Mouse (Mus musculus) heart, embryonic 15.5 days (tissue): ENCODE measurements around the gene Cercam. TPM values are rescaled to one million over a fixed set of nuclear protein-coding genes. Genes with fewer than 3 reads are reported as not detected.

Experiments
- ATAC-seq: fragments of 200-750 bp; cut with Nextera tagmentation; replicated peaks from 2 replicates; pipeline ENCODE4 v1.8.0; 2017; ENCODE audit warnings: low read depth, moderate TSS enrichment; ENCODE audit not compliant: insufficient number of reproducible peaks, insufficient read depth, low FRiP score
- H3K27ac ChIP-seq: fragments of 300-500 bp; sonication (generic); 2 replicates; pipeline ENCODE4 v1.5.1; 2015; ENCODE audit warnings: mild to moderate bottlenecking, inconsistent platforms
- H3K27me3 ChIP-seq: fragments of 300-500 bp; sonication (generic); 2 replicates; pipeline ENCODE4 v1.6.1; 2015; ENCODE audit warnings: inconsistent platforms
- H3K36me3 ChIP-seq: fragments of 300-500 bp; sonication (generic); 2 replicates; pipeline ENCODE4 v1.6.1; 2015; ENCODE audit warnings: mild to moderate bottlenecking, inconsistent platforms
- H3K4me1 ChIP-seq: fragments of 300-500 bp; sonication (generic); replicated peaks from 2 replicates; pipeline ENCODE4 v1.6.1; 2015; ENCODE audit warnings: inconsistent platforms
- H3K4me2 ChIP-seq: fragments of 300-500 bp; sonication (generic); 2 replicates; pipeline ENCODE4 v1.6.1; 2015; ENCODE audit warnings: inconsistent platforms, mild to moderate bottlenecking, moderate library complexity
- H3K4me3 ChIP-seq: fragments of 300-500 bp; sonication (generic); 2 replicates; pipeline ENCODE4 v1.5.1; 2015; ENCODE audit warnings: mild to moderate bottlenecking, inconsistent platforms
- H3K9ac ChIP-seq: fragments of 300-500 bp; sonication (generic); 2 replicates; pipeline ENCODE4 v1.6.1; 2015; ENCODE audit warnings: mild to moderate bottlenecking, inconsistent platforms
- H3K9me3 ChIP-seq: fragments of 300-500 bp; sonication (generic); replicated peaks from 2 replicates; pipeline ENCODE4 v1.6.1; 2016; ENCODE audit warnings: inconsistent platforms
- WGBS: fragments of 180-500 bp; shearing (Covaris S2); methylation state at CpG from one replicate; pipeline ENCODE4 v1.1.7; 2015; ENCODE audit warnings: mixed read lengths; 5-methylcytosine and 5-hydroxymethylcytosine counted together
- polyA plus RNA-seq: library from polyadenylated mRNA; unstranded; fragments of >200 nt; fragmentation: Nextera tagmentation; extraction: Ambion mirVana; gene quantifications from 2 replicates; pipeline ENCODE4 v1.2.1, GENCODE M21; 2015

Gene Cercam
- 17.9 and 24.4 TPM in 2 replicates for polyA plus RNA-seq

DNA sequence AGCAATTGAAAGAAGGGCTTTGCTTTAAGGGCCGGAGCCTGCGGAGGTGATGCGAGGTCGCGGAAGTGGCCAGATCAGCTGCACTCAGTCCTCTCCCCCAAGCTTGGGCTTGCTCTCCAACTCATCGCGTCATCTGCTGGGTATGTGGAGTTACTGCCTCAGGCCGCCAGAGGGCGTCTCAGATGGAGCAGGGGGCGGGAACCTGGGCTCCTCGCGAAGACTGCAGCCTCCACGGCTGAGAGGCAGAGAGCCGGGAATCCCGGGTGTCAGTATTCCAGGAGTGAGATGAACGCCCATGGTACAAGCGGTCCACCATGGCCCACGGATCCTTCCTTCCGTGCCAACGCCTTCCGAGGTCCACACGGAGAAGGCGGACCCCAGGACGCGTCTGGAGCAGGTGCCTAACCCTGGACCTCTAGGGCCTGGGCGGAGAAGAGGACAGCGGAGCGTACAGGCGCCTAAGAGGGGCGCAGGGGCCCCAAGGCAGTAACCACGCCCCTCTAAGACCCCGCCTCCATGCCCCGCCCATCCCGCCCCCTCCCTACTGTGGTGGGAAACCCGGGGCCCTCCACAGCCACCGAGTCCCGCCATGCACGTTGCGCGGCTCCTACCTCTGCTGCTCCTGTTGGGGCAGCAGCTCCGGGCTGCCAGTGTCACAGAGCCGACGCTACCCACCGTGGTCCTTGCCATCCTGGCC is at the start of gene Cercam:
Cercam (plus strand) TSS at position 216 of the 697 bp plus-strand sequence.
- H3K4me2 ChIP-seq = peak within 1 kb of the TSS; percentile 98
- ATAC-seq = peak; percentile 85
- no peaks in the 10 kb centered on the region for H3K9me3 ChIP-seq
- H3K27me3 ChIP-seq = 0 out of 2 replicates have a peak, but pooled peaks cover 3% of the 10 kb centered on the region
- WGBS = under 1% methylated on average over 44 of the region's 44 CpGs
- H3K9ac ChIP-seq = peak within 1 kb of the TSS; percentile 70
- H3K36me3 ChIP-seq = 0 out of 2 replicates have a peak, but pooled peaks cover 5% of the 10 kb centered on the region
- H3K27ac ChIP-seq = peak within 1 kb of the TSS; percentile 85
- peak within 1 kb of the TSS; percentile 64 for H3K4me3 ChIP-seq
- peaks cover 23% of the 10 kb centered on the region for H3K4me1 ChIP-seq

DNA sequence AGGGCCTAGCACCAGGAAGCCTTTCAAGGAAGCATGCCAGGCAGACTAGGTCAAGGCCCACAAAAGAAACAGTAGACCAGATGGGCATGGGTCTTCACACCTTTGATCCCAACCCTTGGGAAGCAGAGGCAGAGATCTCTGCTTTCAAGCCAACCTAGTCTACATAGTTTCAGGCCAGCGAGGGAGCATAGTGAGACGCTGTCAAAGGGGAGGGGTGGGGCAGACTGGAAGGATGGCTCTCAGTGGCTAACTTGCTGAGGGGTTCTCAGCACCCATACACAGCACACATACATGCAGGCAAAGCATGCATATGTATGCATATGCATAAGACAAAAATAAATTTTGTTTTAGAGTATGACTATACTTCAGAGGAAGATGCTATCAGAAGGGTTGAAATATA is 49.6 kb upstream of the Cercam start:
- Histone ChIP-seq H3K9ac (no peak overlapping the region), H3K27me3 (no peaks in the 10 kb centered on the region), H3K27ac (no peak overlapping the region), H3K4me2 (peak overlapping the region; percentile 87), H3K9me3 (no peaks in the 10 kb centered on the region), H3K36me3 (peaks cover 9% of the 10 kb centered on the region; the same call in 1 of the 2 replicates), H3K4me1 (peaks cover 18% of the 10 kb centered on the region), H3K4me3 (no peak overlapping the region)
- 29% methylated on average over 2 of the region's 2 CpGs for WGBS
- no peak for ATAC-seq

DNA sequence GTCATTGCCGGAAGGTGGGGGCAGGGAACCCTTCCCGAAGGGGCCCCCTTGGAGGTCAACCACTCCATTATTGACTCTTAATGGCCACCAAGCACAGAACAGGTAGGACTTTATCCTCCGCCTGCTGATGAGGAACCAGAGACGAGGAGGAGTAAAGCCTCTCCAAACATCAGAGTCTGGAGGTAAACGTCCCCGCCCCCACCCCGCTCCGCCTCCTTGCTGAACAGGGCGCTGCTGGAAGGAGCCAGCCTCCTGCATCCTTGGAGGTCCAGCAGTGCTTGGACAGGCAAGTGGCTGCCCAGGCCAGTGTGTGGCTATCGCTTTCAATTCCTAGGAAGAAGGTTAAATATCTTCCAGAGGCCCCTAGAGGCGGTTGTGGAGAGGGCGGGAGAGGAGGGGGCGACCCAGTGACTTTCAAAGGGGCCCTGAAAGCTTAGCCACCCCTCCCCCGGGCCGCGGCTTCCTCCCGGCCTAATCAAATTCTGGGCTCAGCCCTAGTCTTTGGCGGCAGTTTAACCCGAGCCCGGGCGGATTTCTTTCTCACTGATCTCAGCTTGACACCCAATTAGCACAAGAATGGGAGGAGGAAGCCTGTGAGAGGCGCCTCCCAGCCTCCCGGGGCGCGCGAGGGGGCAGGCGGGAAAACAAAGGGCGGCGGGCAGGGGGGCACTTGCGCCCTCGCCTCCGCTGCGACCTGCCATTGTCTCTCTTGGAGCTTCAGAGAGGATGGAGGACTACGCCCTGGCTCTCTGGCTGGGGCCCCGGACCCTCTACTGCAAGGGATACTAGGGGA is 48.7 kb upstream of the Cercam start, which contains the start of gene Urm1:
Urm1 (plus strand) TSS at position 51 of the 793 bp plus-strand sequence.
- peaks cover 5% of the 10 kb centered on the region; the same call in 1 of the 2 replicates for H3K36me3 ChIP-seq
- ATAC-seq = peak; percentile 75
- peaks cover 18% of the 10 kb centered on the region for H3K4me1 ChIP-seq
- H3K9ac ChIP-seq = peak within 1 kb of the TSS; percentile 66
- H3K27me3 ChIP-seq = no peaks in the 10 kb centered on the region
- no peaks in the 10 kb centered on the region for H3K9me3 ChIP-seq
- WGBS = 1% methylated on average over 35 of the region's 35 CpGs
- H3K4me2 ChIP-seq = peak within 1 kb of the TSS; percentile 87
- peak within 1 kb of the TSS; percentile 92 for H3K27ac ChIP-seq
- peak within 1 kb of the TSS; percentile 56 for H3K4me3 ChIP-seq

DNA sequence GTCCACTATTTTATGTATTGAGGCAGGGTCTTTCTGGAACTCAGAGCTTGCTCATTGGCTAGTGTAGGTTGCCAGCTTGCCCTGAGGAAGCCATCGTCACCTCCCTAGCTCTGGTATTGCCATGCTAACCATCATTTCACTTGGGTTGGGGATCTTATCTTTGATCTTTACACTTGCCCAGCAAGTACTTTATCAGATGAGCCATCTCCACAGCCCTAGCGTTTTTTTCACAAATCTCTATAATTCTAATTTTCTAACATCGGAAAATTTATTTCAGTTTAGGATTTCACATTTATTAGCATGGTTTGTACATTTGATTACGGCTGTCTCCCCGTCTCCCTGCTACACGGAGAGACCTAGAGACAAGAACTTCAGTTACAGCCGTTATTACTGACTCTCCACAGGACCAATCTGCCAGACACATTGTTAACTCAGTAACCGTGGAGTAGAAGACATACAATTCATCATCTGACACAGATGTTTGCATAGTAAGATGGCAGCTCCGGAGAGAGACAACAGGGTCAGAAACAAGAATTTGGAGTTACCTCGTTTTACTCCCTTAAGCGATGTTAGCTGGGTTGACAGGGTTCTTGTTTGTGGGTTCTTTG is 42.5 kb upstream of the Cercam start:
- Histone ChIP-seq H3K4me1 (peaks cover 14% of the 10 kb centered on the region), H3K27me3 (no peaks in the 10 kb centered on the region), H3K27ac (peak overlapping the region; percentile 88), H3K36me3 (0 out of 2 replicates have a peak, but pooled peaks cover 2% of the 10 kb centered on the region), H3K4me2 (peak overlapping the region; percentile 64), H3K4me3 (peak overlapping the region; percentile 79), H3K9me3 (no peaks in the 10 kb centered on the region), H3K9ac (peak overlapping the region; percentile 57)
- WGBS = 15% methylated on average over 11 of the region's 11 CpGs
- ATAC-seq = no peak

GRCm38 (mm10) chr2:29826926-29827708 is 41.8 kb upstream of the Cercam start:
- H3K4me2 ChIP-seq = peak overlapping the region; percentile 85
- H3K36me3 ChIP-seq = 0 out of 2 replicates have a peak, but pooled peaks cover 2% of the 10 kb centered on the region
- no peaks in the 10 kb centered on the region for H3K27me3 ChIP-seq
- H3K27ac ChIP-seq = peak overlapping the region; percentile 88
- H3K4me1 ChIP-seq = peaks cover 14% of the 10 kb centered on the region
- peak; percentile 98 for ATAC-seq
- peak overlapping the region; percentile 79 for H3K4me3 ChIP-seq
- 0% methylated on average over 48 of the region's 48 CpGs for WGBS
- H3K9ac ChIP-seq = peak overlapping the region; percentile 82
- no peaks in the 10 kb centered on the region for H3K9me3 ChIP-seq

DNA sequence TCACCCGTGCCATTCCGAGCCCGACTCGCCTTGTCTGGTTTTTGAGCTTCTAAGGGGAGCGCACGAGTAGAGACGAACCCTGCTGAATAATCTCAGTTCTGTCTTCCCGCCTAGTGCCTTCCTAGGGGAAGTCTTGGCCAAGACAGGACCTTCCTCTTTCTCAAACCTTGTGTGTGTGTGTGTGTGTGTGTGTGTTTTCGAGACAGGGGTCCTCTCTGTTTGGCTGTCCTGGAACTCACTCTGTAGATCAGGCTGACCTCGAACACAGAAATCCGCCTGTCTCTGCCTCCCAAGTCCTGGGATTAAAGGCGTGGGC is 41.3 kb upstream of the Cercam start:
- WGBS = 2% methylated on average over 12 of the region's 12 CpGs
- Histone ChIP-seq H3K9ac (peak overlapping the region; percentile 82), H3K4me2 (peak overlapping the region; percentile 85), H3K27ac (peak overlapping the region; percentile 69; the same call in 1 of the 2 replicates), H3K4me1 (peaks cover 14% of the 10 kb centered on the region), H3K4me3 (peak overlapping the region; percentile 79), H3K9me3 (no peaks in the 10 kb centered on the region), H3K27me3 (no peaks in the 10 kb centered on the region), H3K36me3 (peaks cover 5% of the 10 kb centered on the region; the same call in 1 of the 2 replicates)
- ATAC-seq = no peak

GRCm38 (mm10) chr2:29831106-29831505 is 37.9 kb upstream of the Cercam start:
- no peaks in the 10 kb centered on the region for H3K27me3 ChIP-seq
- WGBS = 87% methylated on average over 4 of the region's 4 CpGs
- ATAC-seq = no peak
- H3K4me1 ChIP-seq = peaks cover 13% of the 10 kb centered on the region
- no peak overlapping the region for H3K9ac ChIP-seq
- H3K4me2 ChIP-seq = no peak overlapping the region
- no peak overlapping the region for H3K27ac ChIP-seq
- peaks cover 15% of the 10 kb centered on the region; the same call in 1 of the 2 replicates for H3K36me3 ChIP-seq
- H3K4me3 ChIP-seq = no peak overlapping the region
- no peaks in the 10 kb centered on the region for H3K9me3 ChIP-seq

- no peaks in the 10 kb centered on the region for H3K27me3 ChIP-seq
- peaks cover 21% of the 10 kb centered on the region; the same call in 1 of the 2 replicates for H3K36me3 ChIP-seq
- ATAC-seq = no peak
- H3K4me3 ChIP-seq = no peak overlapping the region
- no peaks in the 10 kb centered on the region for H3K4me1 ChIP-seq
- 90% methylated on average over 5 of the region's 5 CpGs for WGBS
- H3K9ac ChIP-seq = no peak overlapping the region
- no peak overlapping the region for H3K27ac ChIP-seq
- H3K9me3 ChIP-seq = no peaks in the 10 kb centered on the region
- H3K4me2 ChIP-seq = no peak overlapping the region
Observed at GRCm38 (mm10) chr2:29833796-29834195, 35.2 kb upstream of the Cercam start.

- Histone ChIP-seq H3K9ac (no peak overlapping the region), H3K36me3 (peaks cover 22% of the 10 kb centered on the region)
- ATAC-seq = no peak
Observed at GRCm38 (mm10) chr2:29835391-29835899, 33.5 kb upstream of the Cercam start.

GRCm38 (mm10) chr2:29839460-29839859 is 29.5 kb upstream of the Cercam start:
- Histone ChIP-seq H3K27me3 (peaks cover 16% of the 10 kb centered on the region), H3K4me3 (no peak overlapping the region), H3K27ac (no peak overlapping the region), H3K4me1 (no peaks in the 10 kb centered on the region), H3K9ac (no peak overlapping the region), H3K4me2 (no peak overlapping the region), H3K9me3 (no peaks in the 10 kb centered on the region), H3K36me3 (peaks cover 29% of the 10 kb centered on the region)
- WGBS = 45% methylated on average over 4 of the region's 4 CpGs
- ATAC-seq = no peak

More at GRCm38 (mm10) chr2:29835391-29835899, 33.5 kb upstream of the Cercam start:
- 75% methylated on average over 2 of the region's 2 CpGs for WGBS
- H3K4me2 ChIP-seq = no peak overlapping the region
- H3K27ac ChIP-seq = no peak overlapping the region
- H3K9me3 ChIP-seq = no peaks in the 10 kb centered on the region
- no peaks in the 10 kb centered on the region for H3K4me1 ChIP-seq
- no peak overlapping the region for H3K4me3 ChIP-seq
- H3K27me3 ChIP-seq = no peaks in the 10 kb centered on the region
